Mouse (Mus musculus): ENCODE results near the gene Hmga1.

- TF ChIP-seq ZKSCAN1 (IDR thresholded peaks at IDR 0.05; ENCODE audit: borderline replicate concordance, low read depth, low read length) (no peak), POLR2A (IDR thresholded peaks at IDR 0.05; ENCODE audit: low read depth, low read length) (no peak), CTCF (conservative IDR thresholded peaks at IDR 0.05 in 1 of 2, IDR thresholded peaks at IDR 0.05 in 1 of 2; ENCODE audit: low read depth in 2 of 2, low read length in 2 of 2) (no peak), JUND (conservative IDR thresholded peaks at IDR 0.05; ENCODE audit: low read depth, low read length) (no peak), USF2 (conservative IDR thresholded peaks at IDR 0.05; ENCODE audit: low read depth, low read length) (no peak), NELFE (IDR thresholded peaks at IDR 0.05; ENCODE audit: low read depth, low read length) (no peak), GABPA (IDR thresholded peaks at IDR 0.05; ENCODE audit: insufficient replicate concordance, low read depth, low read length) (no peak), ZNF384 (IDR thresholded peaks at IDR 0.05; ENCODE audit: low read depth, low read length) (no peak), RCOR1 (conservative IDR thresholded peaks at IDR 0.05; ENCODE audit: low read depth, low read length) (no peak), MAX (IDR thresholded peaks at IDR 0.05; ENCODE audit: low read length) (no peak), NRF1 (IDR thresholded peaks at IDR 0.05; ENCODE audit: low read depth, low read length) (no peak), SIN3A (IDR thresholded peaks at IDR 0.05; ENCODE audit: low read length) (no peak)
These were observed 44.6 kb downstream of the Hmga1 start for GRCm38 (mm10) chr17:27600869-27601268.
